Mouse (Mus musculus) cortical plate, adult 2 months (tissue): ENCODE results near the gene Krtap4-2. TPM values are rescaled to one million over a fixed set of nuclear protein-coding genes. Genes with fewer than 3 reads are reported as not detected.
"Not testable (repeated sequence)": the region's sequence is repeated elsewhere in the genome, so short reads cannot be mapped to it uniquely, and the experiment has no call there.

ENCODE experiments used
- H3K27ac ChIP-seq: fragments of 200-500 bp; 2 replicates; pipeline ENCODE4 v1.5.1; 2012; ENCODE audit warnings: low read length, control low read depth, inconsistent platforms; ENCODE audit not compliant: insufficient read depth
- H3K4me1 ChIP-seq: fragments of 200-500 bp; 2 replicates; pipeline ENCODE4 v1.6.1; 2011; ENCODE audit warnings: low read length; ENCODE audit not compliant: control insufficient read depth, insufficient read depth
- H3K4me3 ChIP-seq: fragments of 200-500 bp; 2 replicates; pipeline ENCODE4 v1.5.1; 2011; ENCODE audit warnings: mild to moderate bottlenecking, low read length, control low read depth; ENCODE audit not compliant: insufficient read depth
- CTCF ChIP-seq: fragments of 200-500 bp; IDR thresholded peaks from 2 replicates; pipeline ENCODE4 v1.5.1; 2011; ENCODE audit warnings: mild to moderate bottlenecking, control low read depth, low read length; ENCODE audit not compliant: insufficient read depth; ENCODE audit errors: extremely low read depth
- POLR2A ChIP-seq: fragments of 200-500 bp; IDR thresholded peaks from 2 replicates; pipeline ENCODE4 v1.6.1; 2011; ENCODE audit warnings: mild to moderate bottlenecking, low read length, control low read depth; ENCODE audit not compliant: insufficient read depth; ENCODE audit errors: extremely low read depth
- polyA plus RNA-seq: library from polyadenylated mRNA; depleted of rRNA; stranded (reverse); fragments of >200 nt; gene quantifications from 2 replicates; pipeline ENCODE4 v1.2.3, GENCODE M21; 2012

The Krtap4-2 gene
- polyA plus RNA-seq, 1 experiment, result not detected

- Histone ChIP-seq H3K4me3 (no peak overlapping the region), H3K27ac (no peak overlapping the region), H3K4me1 (peaks cover 2% of the 10 kb centered on the region; the same call in 1 of the 2 replicates)
- TF ChIP-seq POLR2A, result no peak
- TF ChIP-seq CTCF, result no peak
Measured at GRCm38 (mm10) chr11:99640926-99641325, 6.0 kb upstream of the Krtap4-2 start.

GRCm38 (mm10) chr11:99637086-99637485, 2.2 kb upstream of the Krtap4-2 start:
- no peak overlapping the region for H3K27ac ChIP-seq
- H3K4me1 ChIP-seq, result peaks cover 2% of the 10 kb centered on the region; the same call in 1 of the 2 replicates
- TF ChIP-seq POLR2A, result no peak
- TF ChIP-seq CTCF, result no peak
- no peak overlapping the region for H3K4me3 ChIP-seq

GRCm38 (mm10) chr11:99633293-99633692, 1.6 kb downstream of the Krtap4-2 start:
- Histone ChIP-seq H3K4me1 (peaks cover 2% of the 10 kb centered on the region; the same call in 1 of the 2 replicates), H3K4me3 (no peak overlapping the region), H3K27ac (no peak overlapping the region)
- TF ChIP-seq POLR2A, result no peak
- TF ChIP-seq CTCF, result no peak

- Histone ChIP-seq H3K4me3 (no peak overlapping the region), H3K27ac (no peak overlapping the region), H3K4me1 (no peaks in the 10 kb centered on the region)
- TF ChIP-seq POLR2A, result no peak
- no peak for TF ChIP-seq CTCF
Measured at GRCm38 (mm10) chr11:99630890-99631289, 4.0 kb downstream of the Krtap4-2 start.

GRCm38 (mm10) chr11:99628138-99628537, 6.7 kb downstream of the Krtap4-2 start, which contains the start of gene Krtap4-1:
Krtap4-1 (minus strand) TSS chr11:99628238.
- no peaks in the 10 kb centered on the region for H3K4me1 ChIP-seq
- H3K4me3 ChIP-seq, result no peak within 1 kb of the TSS
- H3K27ac ChIP-seq, result no peak within 1 kb of the TSS
- TF ChIP-seq CTCF, result no peak
- TF ChIP-seq POLR2A, result no peak

- Histone ChIP-seq H3K4me3 (no peak within 1 kb of the TSS), H3K27ac (no peak within 1 kb of the TSS), H3K4me1 (no peaks in the 10 kb centered on the region)
- TF ChIP-seq CTCF (no peak), POLR2A (no peak)
Measured at GRCm38 (mm10) chr11:99620335-99620734, 14.5 kb downstream of the Krtap4-2 start, which contains the start of gene Gm11562. Gm11562 (minus strand) TSS chr11:99620435.

- H3K4me3 ChIP-seq, result no peak within 1 kb of the TSS
- TF ChIP-seq CTCF, result no peak
- TF ChIP-seq POLR2A, result no peak
- peaks cover 2% of the 10 kb centered on the region; the same call in 1 of the 2 replicates for H3K4me1 ChIP-seq
- H3K27ac ChIP-seq, result no peak within 1 kb of the TSS
Measured at GRCm38 (mm10) chr11:99614796-99615363, 20.0 kb downstream of the Krtap4-2 start, which contains the start of gene Krtap2-4. Krtap2-4 (minus strand) TSS chr11:99614846.

GRCm38 (mm10) chr11:99610089-99610488, 24.8 kb downstream of the Krtap4-2 start, which contains the start of gene Gm11937:
Gm11937 (minus strand) TSS chr11:99610189.
- not testable (repeated sequence) for H3K27ac ChIP-seq, H3K4me3 ChIP-seq, H3K4me1 ChIP-seq

GRCm38 (mm10) chr11:99609126-99609525, 25.8 kb downstream of the Krtap4-2 start:
- no peak for TF ChIP-seq CTCF
- TF ChIP-seq POLR2A, result no peak
- Histone ChIP-seq H3K4me3 (no peak overlapping the region), H3K4me1 (no peaks in the 10 kb centered on the region; the same call in 1 of the 2 replicates), H3K27ac (no peak overlapping the region)

- not testable (repeated sequence) for H3K27ac ChIP-seq, H3K4me1 ChIP-seq, H3K4me3 ChIP-seq
Measured at GRCm38 (mm10) chr11:99603208-99603607, 31.7 kb downstream of the Krtap4-2 start, which contains the start of gene Gm11938. Gm11938 (minus strand) TSS chr11:99603308.

GRCm38 (mm10) chr11:99597742-99598141, 37.1 kb downstream of the Krtap4-2 start, which contains the start of gene Krtap9-3:
Krtap9-3 (minus strand) TSS chr11:99598105.
- H3K4me1 ChIP-seq, H3K27ac ChIP-seq, H3K4me3 ChIP-seq: not testable (repeated sequence)
